Mouse (Mus musculus) liver, adult 2 months (tissue): ENCODE results near the gene Canx.

Experiments used
- CTCF ChIP-seq: fragments of 200-500 bp; IDR thresholded peaks from 2 replicates; pipeline ENCODE4 v1.5.1; 2011; ENCODE audit warnings: low read depth, low read length, control low read depth
- POLR2A ChIP-seq: fragments of 200-500 bp; IDR thresholded peaks from 2 replicates; pipeline ENCODE4 v1.6.1; 2011; ENCODE audit warnings: low read length, control low read depth; ENCODE audit not compliant: insufficient read depth; ENCODE audit errors: extremely low read depth

GRCm38 (mm10) chr11:50263198-50263597 lies 62.3 kb downstream of the Canx start:
- TF ChIP-seq CTCF (no peak), POLR2A (no peak)
